Mouse (Mus musculus): ENCODE data around the gene Rbm25. TPM values are rescaled to one million over a fixed set of nuclear protein-coding genes. Genes with fewer than 3 reads are reported as not detected.
A peak's percentile ranks its signal among the peaks of the same experiment; 100 is the strongest.

Rbm25 gene
- polyA plus RNA-seq, 1 experiment from 2014 or later: 204 TPM

GRCm38 (mm10) chr12:83633807-83634206 lies 2.8 kb downstream of the Rbm25 start:
- H3K4me2 ChIP-seq (ENCODE audit: low read depth, low read length): no peak overlapping the region
- H3K4me3 ChIP-seq (ENCODE audit: low read length): 0 out of 2 replicates have a peak overlapping the region, but pooled peaks have one; percentile 9
- no peaks in the 10 kb centered on the region for H3K27me3 ChIP-seq (replicated peaks; ENCODE audit: control insufficient read depth, insufficient read depth, low read length)
- H3K9me3 ChIP-seq (ENCODE audit: control insufficient read depth, low read length): no peaks in the 10 kb centered on the region
- no peaks in the 10 kb centered on the region; the same call in 1 of the 2 replicates for H3K36me3 ChIP-seq (ENCODE audit: control insufficient read depth, insufficient read depth, low read length)
- H3K9ac ChIP-seq (ENCODE audit: low read depth, low read length): no peak overlapping the region
- 0 out of 2 replicates have a peak, but pooled peaks cover 3% of the 10 kb centered on the region for H3K4me1 ChIP-seq (ENCODE audit: control insufficient read depth, insufficient read depth, low read length)
- no peak overlapping the region for H3K27ac ChIP-seq (ENCODE audit: low read length)
- WGBS: 38% methylated on average over 2 of the region's 2 CpGs
- no peak for ATAC-seq

- H3K4me3 ChIP-seq (ENCODE audit: low read length): no peak overlapping the region
- WGBS: 85% methylated on average over 2 of the region's 2 CpGs
- no peaks in the 10 kb centered on the region for H3K27me3 ChIP-seq (replicated peaks; ENCODE audit: control insufficient read depth, insufficient read depth, low read length)
- no peaks in the 10 kb centered on the region for H3K9me3 ChIP-seq (ENCODE audit: control insufficient read depth, low read length)
- H3K4me2 ChIP-seq (ENCODE audit: low read depth, low read length): no peak overlapping the region
- no peak for ATAC-seq
- no peak overlapping the region for H3K9ac ChIP-seq (ENCODE audit: low read depth, low read length)
- no peak overlapping the region for H3K27ac ChIP-seq (ENCODE audit: low read length)
- no peaks in the 10 kb centered on the region for H3K4me1 ChIP-seq (ENCODE audit: control insufficient read depth, insufficient read depth, low read length)
- peaks cover 8% of the 10 kb centered on the region for H3K36me3 ChIP-seq (ENCODE audit: control insufficient read depth, insufficient read depth, low read length)
These were observed 10.2 kb downstream of the Rbm25 start for GRCm38 (mm10) chr12:83641233-83641632.

DNA sequence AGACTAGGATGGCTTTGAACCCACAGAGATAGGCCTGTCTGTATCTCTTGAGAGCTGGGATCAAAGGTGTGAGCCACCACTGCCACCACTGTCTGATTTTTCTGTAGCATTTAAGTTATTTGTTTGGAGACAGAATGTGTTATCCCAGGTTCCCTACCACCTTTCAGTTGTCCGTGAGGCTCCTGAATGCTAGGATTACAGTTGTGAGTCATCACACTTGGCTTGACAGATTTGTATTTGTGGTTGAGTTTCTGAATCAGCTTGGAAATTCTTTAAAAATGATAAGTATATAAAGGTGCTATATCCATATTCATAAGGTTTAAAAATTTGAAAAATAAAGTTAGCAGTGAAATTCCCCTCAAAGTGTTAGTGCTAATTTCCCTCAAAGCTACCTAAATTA lies 12.1 kb downstream of the Rbm25 start:
- H3K9me3 ChIP-seq (ENCODE audit: control insufficient read depth, low read length): no peaks in the 10 kb centered on the region
- H3K36me3 ChIP-seq (ENCODE audit: control insufficient read depth, insufficient read depth, low read length): peaks cover 10% of the 10 kb centered on the region
- H3K27ac ChIP-seq (ENCODE audit: low read length): no peak overlapping the region
- no peaks in the 10 kb centered on the region for H3K4me1 ChIP-seq (ENCODE audit: control insufficient read depth, insufficient read depth, low read length)
- H3K4me2 ChIP-seq (ENCODE audit: low read depth, low read length): no peak overlapping the region
- 79% methylated on average over 1 of the region's 1 CpGs for WGBS
- no peak for ATAC-seq
- H3K27me3 ChIP-seq (replicated peaks; ENCODE audit: control insufficient read depth, insufficient read depth, low read length): no peaks in the 10 kb centered on the region
- no peak overlapping the region for H3K9ac ChIP-seq (ENCODE audit: low read depth, low read length)
- H3K4me3 ChIP-seq (ENCODE audit: low read length): no peak overlapping the region

DNA sequence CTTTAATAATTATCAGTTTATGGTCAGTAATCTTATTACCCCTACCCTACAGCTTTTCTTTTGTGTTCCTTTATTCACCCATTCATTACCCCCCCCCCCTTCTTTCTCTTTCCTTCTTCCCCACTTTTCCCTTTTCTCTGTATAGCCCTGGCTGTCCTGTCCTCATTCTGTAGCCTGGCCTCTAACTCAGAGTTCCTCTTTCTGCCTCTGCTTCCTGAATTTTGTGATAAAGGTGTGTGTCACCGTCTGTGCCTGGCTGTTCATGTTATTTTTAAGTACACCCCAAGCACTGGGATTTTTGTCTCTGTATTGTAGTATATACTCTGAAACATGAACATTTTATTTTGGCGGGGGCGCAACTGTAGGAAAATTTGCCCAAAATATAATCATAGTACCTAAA lies 19.3 kb downstream of the Rbm25 start:
- 93% methylated on average over 3 of the region's 3 CpGs for WGBS
- peaks cover 13% of the 10 kb centered on the region; the same call in 1 of the 2 replicates for H3K36me3 ChIP-seq (ENCODE audit: control insufficient read depth, insufficient read depth, low read length)

GRCm38 (mm10) chr12:83651414-83651813 lies 20.4 kb downstream of the Rbm25 start:
- Histone ChIP-seq H3K4me1 (ENCODE audit: control insufficient read depth, insufficient read depth, low read length) (no peaks in the 10 kb centered on the region), H3K27ac (ENCODE audit: low read length) (no peak overlapping the region), H3K9ac (ENCODE audit: low read depth, low read length) (no peak overlapping the region), H3K36me3 (ENCODE audit: control insufficient read depth, insufficient read depth, low read length) (peaks cover 15% of the 10 kb centered on the region; the same call in 1 of the 2 replicates), H3K9me3 (ENCODE audit: control insufficient read depth, low read length) (no peaks in the 10 kb centered on the region), H3K4me3 (ENCODE audit: low read length) (no peak overlapping the region), H3K27me3 (replicated peaks; ENCODE audit: control insufficient read depth, insufficient read depth, low read length) (no peaks in the 10 kb centered on the region), H3K4me2 (ENCODE audit: low read depth, low read length) (no peak overlapping the region)
- ATAC-seq: no peak

More for the DNA sequence above, 19.3 kb downstream of the Rbm25 start:
- H3K9me3 ChIP-seq (ENCODE audit: control insufficient read depth, low read length): no peaks in the 10 kb centered on the region
- no peak overlapping the region for H3K4me2 ChIP-seq (ENCODE audit: low read depth, low read length)
- no peak for ATAC-seq
- H3K27ac ChIP-seq (ENCODE audit: low read length): no peak overlapping the region
- no peak overlapping the region for H3K4me3 ChIP-seq (ENCODE audit: low read length)
- no peaks in the 10 kb centered on the region for H3K27me3 ChIP-seq (replicated peaks; ENCODE audit: control insufficient read depth, insufficient read depth, low read length)
- H3K4me1 ChIP-seq (ENCODE audit: control insufficient read depth, insufficient read depth, low read length): no peaks in the 10 kb centered on the region
- no peak overlapping the region for H3K9ac ChIP-seq (ENCODE audit: low read depth, low read length)

DNA sequence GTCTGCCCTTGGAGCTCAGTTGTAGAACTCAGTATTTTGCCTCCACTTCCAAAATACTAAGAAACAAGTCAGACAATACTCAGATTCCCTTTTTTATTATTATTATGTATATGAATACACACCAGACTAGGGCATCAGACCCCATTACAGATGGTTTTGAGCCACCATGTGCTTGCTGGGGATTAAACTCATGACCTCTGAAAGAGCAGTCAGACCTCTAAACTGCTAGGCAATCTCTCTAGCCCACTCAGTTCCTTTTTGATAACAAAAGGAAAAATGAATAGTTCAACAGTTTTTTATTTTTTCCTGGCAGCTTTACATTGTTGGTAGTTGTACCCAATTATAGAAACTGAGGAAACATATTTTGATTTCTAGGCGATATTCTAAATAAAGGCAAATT lies 54.4 kb downstream of the Rbm25 start:
- H3K4me1 ChIP-seq (ENCODE audit: control insufficient read depth, insufficient read depth, low read length): peaks cover 15% of the 10 kb centered on the region
- no peak overlapping the region for H3K4me2 ChIP-seq (ENCODE audit: low read depth, low read length)
- WGBS: 93% methylated on average over 1 of the region's 1 CpGs
- no peaks in the 10 kb centered on the region for H3K27me3 ChIP-seq (replicated peaks; ENCODE audit: control insufficient read depth, insufficient read depth, low read length)
- H3K36me3 ChIP-seq (ENCODE audit: control insufficient read depth, insufficient read depth, low read length): peaks cover 3% of the 10 kb centered on the region; the same call in 1 of the 2 replicates
- H3K9ac ChIP-seq (ENCODE audit: low read depth, low read length): no peak overlapping the region
- H3K4me3 ChIP-seq (ENCODE audit: low read length): no peak overlapping the region
- no peak overlapping the region for H3K27ac ChIP-seq (ENCODE audit: low read length)
- no peak for ATAC-seq
- no peaks in the 10 kb centered on the region for H3K9me3 ChIP-seq (ENCODE audit: control insufficient read depth, low read length)

- Histone ChIP-seq H3K27ac (ENCODE audit: low read length) (peak overlapping the region; percentile 98), H3K27me3 (replicated peaks; ENCODE audit: control insufficient read depth, insufficient read depth, low read length) (no peaks in the 10 kb centered on the region), H3K9ac (ENCODE audit: low read depth, low read length) (no peak overlapping the region), H3K4me3 (ENCODE audit: low read length) (no peak overlapping the region), H3K4me1 (ENCODE audit: control insufficient read depth, insufficient read depth, low read length) (peaks cover 23% of the 10 kb centered on the region), H3K9me3 (ENCODE audit: control insufficient read depth, low read length) (no peaks in the 10 kb centered on the region), H3K4me2 (ENCODE audit: low read depth, low read length) (no peak overlapping the region), H3K36me3 (ENCODE audit: control insufficient read depth, insufficient read depth, low read length) (peaks cover 1% of the 10 kb centered on the region; the same call in 1 of the 2 replicates)
- ATAC-seq: no peak
- 85% methylated on average over 9 of the region's 9 CpGs for WGBS
These were observed 55.7 kb downstream of the Rbm25 start for GRCm38 (mm10) chr12:83686575-83687350.

GRCm38 (mm10) chr12:83687934-83688315 lies 56.9 kb downstream of the Rbm25 start, which contains the start of gene Psen1:
Gene Psen1, plus strand, starts transcription at chr12:83688152.
- Histone ChIP-seq H3K27ac (ENCODE audit: low read length) (peak within 1 kb of the TSS; percentile 98), H3K4me1 (ENCODE audit: control insufficient read depth, insufficient read depth, low read length) (peaks cover 33% of the 10 kb centered on the region), H3K27me3 (replicated peaks; ENCODE audit: control insufficient read depth, insufficient read depth, low read length) (no peaks in the 10 kb centered on the region), H3K4me2 (ENCODE audit: low read depth, low read length) (peak within 1 kb of the TSS; percentile 62), H3K36me3 (ENCODE audit: control insufficient read depth, insufficient read depth, low read length) (no peaks in the 10 kb centered on the region), H3K4me3 (ENCODE audit: low read length) (peak within 1 kb of the TSS; percentile 89), H3K9me3 (ENCODE audit: control insufficient read depth, low read length) (no peaks in the 10 kb centered on the region), H3K9ac (ENCODE audit: low read depth, low read length) (peak within 1 kb of the TSS; percentile 93)
- WGBS: under 1% methylated on average over 38 of the region's 38 CpGs
- peak; percentile 96 for ATAC-seq

DNA sequence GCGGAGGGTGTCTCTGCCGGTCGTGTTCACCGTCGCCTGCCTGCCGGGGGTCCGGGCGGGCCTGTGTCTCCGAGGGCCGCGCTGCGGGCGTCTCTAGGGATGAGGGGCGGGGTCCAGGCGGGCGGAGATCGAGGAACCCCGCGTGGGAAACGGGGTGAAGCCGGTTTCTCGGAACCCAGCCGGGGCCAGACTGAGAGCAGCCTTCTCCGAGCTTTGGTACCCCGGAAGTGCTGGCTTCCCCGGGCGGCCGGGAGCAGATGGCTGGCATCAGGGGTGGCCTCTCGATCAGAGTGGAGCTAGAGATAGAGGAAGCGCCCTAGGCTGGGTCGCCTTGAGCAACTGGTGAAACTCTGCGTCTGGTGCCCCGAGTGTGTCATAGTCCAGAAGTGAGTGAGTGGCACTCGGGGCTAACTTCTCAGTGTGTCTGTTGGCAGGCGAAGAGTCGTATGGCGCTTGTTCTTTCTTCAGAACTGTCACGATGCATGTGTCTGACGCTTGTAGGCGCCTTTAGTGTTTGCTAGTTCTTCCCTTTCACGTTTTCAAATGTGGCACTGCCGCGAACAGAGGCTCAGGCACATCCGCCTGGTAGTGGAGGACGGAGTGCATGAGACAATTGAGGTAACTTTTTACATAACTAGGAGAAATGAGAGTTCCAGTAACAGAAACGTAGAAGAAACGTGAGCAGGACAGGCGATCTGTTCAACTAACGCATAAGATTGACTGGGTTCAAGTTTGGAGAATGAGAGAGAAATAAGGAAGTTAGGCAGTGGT lies 57.5 kb downstream of the Rbm25 start:
- H3K36me3 ChIP-seq (ENCODE audit: control insufficient read depth, insufficient read depth, low read length): no peaks in the 10 kb centered on the region
- WGBS: 1% methylated on average over 45 of the region's 49 CpGs
- no peaks in the 10 kb centered on the region for H3K27me3 ChIP-seq (replicated peaks; ENCODE audit: control insufficient read depth, insufficient read depth, low read length)
- H3K4me2 ChIP-seq (ENCODE audit: low read depth, low read length): peak overlapping the region; percentile 62
- H3K4me1 ChIP-seq (ENCODE audit: control insufficient read depth, insufficient read depth, low read length): peaks cover 36% of the 10 kb centered on the region
- peak overlapping the region; percentile 98 for H3K27ac ChIP-seq (ENCODE audit: low read length)
- H3K4me3 ChIP-seq (ENCODE audit: low read length): peak overlapping the region; percentile 89
- H3K9ac ChIP-seq (ENCODE audit: low read depth, low read length): peak overlapping the region; percentile 93
- no peaks in the 10 kb centered on the region for H3K9me3 ChIP-seq (ENCODE audit: control insufficient read depth, low read length)
- ATAC-seq: peak; percentile 81

Data from intestine, embryonic 16.5 days (tissue).